Mouse (Mus musculus): ENCODE measurements around the gene Gm7029. TPM values are rescaled to one million over a fixed set of nuclear protein-coding genes. Genes with fewer than 3 reads are reported as not detected.
"Not testable (repeated sequence)": the region's sequence is repeated elsewhere in the genome, so short reads cannot be mapped to it uniquely, and the experiment has no call there.

Gm7029 gene
- polyA plus RNA-seq, 1 experiment: not detected

DNA sequence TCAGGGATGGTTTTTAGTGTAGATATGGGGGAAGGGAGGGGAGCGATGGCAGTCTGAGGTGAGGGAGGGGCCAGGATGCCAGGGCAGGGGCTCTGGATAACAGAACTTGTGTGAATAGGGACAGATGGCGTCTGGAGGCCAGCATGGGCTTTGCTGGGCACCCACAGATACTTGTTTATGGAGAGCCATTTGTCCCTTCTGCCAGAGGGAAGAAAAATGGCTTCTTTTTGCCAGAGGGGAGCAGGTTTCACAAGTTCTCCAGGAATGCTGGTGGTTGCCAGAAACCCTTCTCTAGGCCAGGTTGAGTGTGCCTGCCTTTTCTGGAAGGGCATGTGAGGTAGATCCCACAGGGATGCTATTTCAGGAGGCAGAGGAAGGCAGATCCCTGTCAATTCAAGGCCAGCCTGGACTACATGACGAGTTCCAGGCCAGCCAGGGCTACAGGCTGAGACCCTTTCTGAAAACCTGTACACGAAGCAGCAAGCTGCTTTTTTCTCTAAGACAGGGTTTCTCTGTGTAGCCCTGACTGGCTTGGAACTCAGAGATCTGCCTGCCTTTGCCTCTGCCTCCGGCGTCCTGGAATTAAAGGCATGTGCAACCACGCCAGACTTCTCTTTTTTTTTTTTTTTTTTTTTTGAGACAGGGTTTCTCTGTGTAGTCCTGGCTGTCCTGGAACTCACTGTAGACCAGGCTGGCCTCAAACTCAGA, 26.8 kb downstream of the Gm7029 start:
- Histone ChIP-seq H3K4me1 (ENCODE audit: control insufficient read depth, insufficient read depth, low read length) (peaks cover 6% of the 10 kb centered on the region), H3K27ac (ENCODE audit: control insufficient read depth, insufficient read depth, low read depth, low read length, poor library complexity) (peak overlapping the region; percentile 12; the same call in 1 of the 2 replicates), H3K4me3 (replicated peaks; ENCODE audit: control insufficient read depth, low read depth, low read length) (no peak overlapping the region)
- WGBS: 50% methylated on average over 7 of the region's 7 CpGs
- no peak for TF ChIP-seq POLR2A (IDR thresholded peaks at IDR 0.05; ENCODE audit: borderline replicate concordance, control insufficient read depth, low read depth, low read length)
- no peak for TF ChIP-seq CTCF (IDR thresholded peaks at IDR 0.05; ENCODE audit: control insufficient read depth, insufficient read depth, low read length)

DNA sequence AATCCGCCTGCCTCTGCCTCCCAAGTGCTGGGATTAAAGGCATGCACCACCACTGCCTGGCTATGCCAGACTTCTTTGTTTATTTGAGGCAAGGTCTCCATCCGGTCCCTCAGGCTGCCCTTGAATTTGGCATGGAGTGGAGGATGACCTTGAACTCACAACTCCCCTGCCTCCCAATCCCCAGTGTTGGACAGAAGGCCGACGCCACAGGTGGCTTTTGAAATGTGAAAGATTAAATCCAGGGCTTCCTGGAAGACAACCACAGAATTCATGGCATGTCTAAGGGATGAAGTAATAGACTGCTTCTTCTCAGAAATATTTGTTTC, 27.3 kb downstream of the Gm7029 start:
- WGBS: 73% methylated on average over 4 of the region's 4 CpGs
- H3K4me3 ChIP-seq (replicated peaks; ENCODE audit: control insufficient read depth, low read depth, low read length): no peak overlapping the region
- H3K27ac ChIP-seq (ENCODE audit: control insufficient read depth, insufficient read depth, low read depth, low read length, poor library complexity): no peak overlapping the region
- peaks cover 6% of the 10 kb centered on the region for H3K4me1 ChIP-seq (ENCODE audit: control insufficient read depth, insufficient read depth, low read length)
- no peak for TF ChIP-seq CTCF (IDR thresholded peaks at IDR 0.05; ENCODE audit: control insufficient read depth, insufficient read depth, low read length)
- no peak for TF ChIP-seq POLR2A (IDR thresholded peaks at IDR 0.05; ENCODE audit: borderline replicate concordance, control insufficient read depth, low read depth, low read length)

DNA sequence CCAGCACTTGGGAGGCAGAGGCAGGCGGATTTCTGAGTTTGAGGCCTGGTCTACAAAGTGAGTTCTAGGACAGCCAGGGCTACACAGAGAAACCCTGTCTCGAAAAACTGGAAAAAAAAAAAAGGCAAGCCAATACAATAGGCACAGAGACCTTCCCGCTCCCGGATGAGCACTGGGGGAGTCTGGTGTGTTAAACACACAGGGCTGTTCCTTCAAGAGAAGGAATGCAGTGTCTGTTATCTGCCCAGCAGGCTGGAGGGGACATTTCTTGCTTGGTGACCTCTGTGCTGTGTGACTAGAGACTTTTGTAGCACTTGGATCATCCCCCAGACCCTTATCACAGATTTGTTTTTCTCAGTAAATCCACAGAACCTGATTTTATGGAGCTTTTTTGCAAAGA, 28.0 kb downstream of the Gm7029 start:
- H3K4me3 ChIP-seq (replicated peaks; ENCODE audit: control insufficient read depth, low read depth, low read length): no peak overlapping the region
- 80% methylated on average over 4 of the region's 4 CpGs for WGBS
- no peak for TF ChIP-seq CTCF (IDR thresholded peaks at IDR 0.05; ENCODE audit: control insufficient read depth, insufficient read depth, low read length)
- no peak for TF ChIP-seq POLR2A (IDR thresholded peaks at IDR 0.05; ENCODE audit: borderline replicate concordance, control insufficient read depth, low read depth, low read length)
- H3K27ac ChIP-seq (ENCODE audit: control insufficient read depth, insufficient read depth, low read depth, low read length, poor library complexity): no peak overlapping the region
- H3K4me1 ChIP-seq (ENCODE audit: control insufficient read depth, insufficient read depth, low read length): peaks cover 6% of the 10 kb centered on the region

DNA sequence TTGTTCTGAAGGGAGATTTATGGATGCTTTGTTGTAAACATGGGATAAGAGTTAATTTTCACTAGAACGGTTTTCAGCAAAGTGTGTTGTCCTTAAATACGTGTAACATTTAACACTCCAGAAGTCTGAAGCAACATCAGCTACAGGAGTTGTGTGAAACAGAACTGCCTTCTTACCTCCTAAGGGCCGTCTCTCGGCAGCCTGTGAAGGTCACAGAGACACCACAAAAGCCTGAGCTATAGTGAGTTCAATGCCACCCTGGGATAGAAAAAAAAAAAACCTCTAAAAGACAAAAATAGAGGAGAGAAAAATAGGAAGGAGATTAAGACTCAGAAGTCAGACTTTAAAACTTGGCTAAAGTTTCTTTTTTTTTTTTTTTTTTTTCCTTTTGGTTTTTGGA, 28.4 kb downstream of the Gm7029 start:
- peaks cover 6% of the 10 kb centered on the region for H3K4me1 ChIP-seq (ENCODE audit: control insufficient read depth, insufficient read depth, low read length)
- no peak overlapping the region for H3K4me3 ChIP-seq (replicated peaks; ENCODE audit: control insufficient read depth, low read depth, low read length)
- no peak for TF ChIP-seq CTCF (IDR thresholded peaks at IDR 0.05; ENCODE audit: control insufficient read depth, insufficient read depth, low read length)
- TF ChIP-seq POLR2A (IDR thresholded peaks at IDR 0.05; ENCODE audit: borderline replicate concordance, control insufficient read depth, low read depth, low read length): no peak
- 53% methylated on average over 4 of the region's 4 CpGs for WGBS
- H3K27ac ChIP-seq (ENCODE audit: control insufficient read depth, insufficient read depth, low read depth, low read length, poor library complexity): no peak overlapping the region

DNA sequence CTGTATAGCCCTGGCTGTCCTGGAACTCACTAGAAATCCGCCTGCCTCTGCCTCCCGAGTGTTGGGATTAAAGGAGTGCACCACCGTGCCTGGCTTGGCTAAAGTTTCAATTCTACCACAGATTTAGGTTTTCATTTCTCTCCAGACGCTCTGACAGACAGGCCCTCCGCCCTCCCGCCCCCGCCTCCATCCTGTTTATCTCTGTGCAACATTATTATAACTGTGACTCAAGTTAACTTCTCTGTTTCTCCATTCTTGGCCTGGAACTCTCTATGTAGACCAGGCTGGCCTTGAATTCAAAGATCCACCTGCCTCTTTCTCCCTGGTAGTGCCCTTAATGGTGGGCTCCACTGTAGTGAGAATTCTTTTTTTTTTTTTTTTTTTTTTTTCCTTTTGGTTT, 28.9 kb downstream of the Gm7029 start:
- TF ChIP-seq CTCF (IDR thresholded peaks at IDR 0.05; ENCODE audit: control insufficient read depth, insufficient read depth, low read length) (no peak), POLR2A (IDR thresholded peaks at IDR 0.05; ENCODE audit: borderline replicate concordance, control insufficient read depth, low read depth, low read length) (no peak)
- Histone ChIP-seq H3K4me1 (ENCODE audit: control insufficient read depth, insufficient read depth, low read length) (peaks cover 6% of the 10 kb centered on the region), H3K4me3 (replicated peaks; ENCODE audit: control insufficient read depth, low read depth, low read length) (no peak overlapping the region), H3K27ac (ENCODE audit: control insufficient read depth, insufficient read depth, low read depth, low read length, poor library complexity) (no peak overlapping the region)
- 12% methylated on average over 7 of the region's 7 CpGs for WGBS

DNA sequence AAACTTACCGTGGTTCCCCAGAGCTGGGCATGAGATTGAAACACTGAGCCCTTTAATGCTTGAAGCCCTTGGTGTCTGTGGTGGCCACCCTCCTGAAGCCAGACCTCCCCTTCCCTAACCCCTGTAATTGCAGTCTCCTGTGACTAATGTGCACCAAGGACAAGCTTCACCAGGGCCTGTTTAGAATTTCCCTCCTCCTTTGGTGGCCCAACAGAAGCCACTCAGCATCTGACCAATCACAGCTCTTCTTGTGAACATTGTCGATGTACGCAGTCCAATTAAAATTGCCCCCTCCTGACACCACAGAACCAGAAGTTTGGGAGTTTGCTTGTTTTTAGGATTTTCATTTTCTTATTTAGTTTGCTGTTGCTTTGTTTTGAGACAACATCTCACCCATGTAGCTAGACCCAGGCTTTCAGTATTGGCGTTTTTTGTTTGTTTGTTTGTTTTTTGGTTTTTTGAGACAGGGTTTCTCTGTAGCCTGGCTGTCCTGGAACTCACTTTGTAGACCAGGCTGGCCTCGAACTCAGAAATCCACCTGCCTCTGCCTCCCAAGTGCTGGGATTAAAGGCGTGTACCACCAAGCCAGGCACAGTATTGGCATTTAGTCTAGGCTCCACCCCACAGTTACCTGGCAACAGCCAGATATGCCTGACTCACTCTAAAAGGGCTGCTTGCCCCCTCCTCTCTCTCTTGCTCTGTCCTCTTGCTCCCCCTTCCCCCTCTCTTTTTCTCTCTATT, 30.4 kb downstream of the Gm7029 start:
- H3K27ac ChIP-seq (ENCODE audit: control insufficient read depth, insufficient read depth, low read depth, low read length, poor library complexity); H3K4me3 ChIP-seq (replicated peaks; ENCODE audit: control insufficient read depth, low read depth, low read length); H3K4me1 ChIP-seq (ENCODE audit: control insufficient read depth, insufficient read depth, low read length): not testable (repeated sequence)
- 68% methylated on average over 6 of the region's 6 CpGs for WGBS

DNA sequence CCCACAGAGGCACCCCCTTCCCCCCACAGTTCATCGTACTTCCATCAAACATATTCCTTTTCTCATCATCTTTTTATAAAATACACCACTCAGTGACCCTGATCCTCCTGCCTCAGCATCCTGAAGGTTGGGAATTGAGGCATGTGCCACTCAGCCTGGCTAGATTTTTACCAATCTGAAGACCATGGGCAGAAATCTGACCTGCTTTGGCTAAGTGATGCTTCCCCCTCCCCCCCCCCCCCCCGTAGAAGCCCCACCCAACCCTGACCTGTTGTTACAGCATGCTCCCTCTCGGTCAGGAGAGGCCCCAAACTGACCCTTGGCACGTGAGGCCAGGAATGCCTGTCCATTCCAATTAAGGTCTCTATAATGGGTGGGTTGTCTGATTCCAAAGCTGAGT, 31.2 kb downstream of the Gm7029 start, which contains the start of gene Platr17:
Gene Platr17, plus strand, starts transcription at position 301 of the 400 bp plus-strand sequence.
- H3K4me1 ChIP-seq (ENCODE audit: control insufficient read depth, insufficient read depth, low read length); H3K4me3 ChIP-seq (replicated peaks; ENCODE audit: control insufficient read depth, low read depth, low read length); H3K27ac ChIP-seq (ENCODE audit: control insufficient read depth, insufficient read depth, low read depth, low read length, poor library complexity): not testable (repeated sequence)
- WGBS: 56% methylated on average over 4 of the region's 4 CpGs

DNA sequence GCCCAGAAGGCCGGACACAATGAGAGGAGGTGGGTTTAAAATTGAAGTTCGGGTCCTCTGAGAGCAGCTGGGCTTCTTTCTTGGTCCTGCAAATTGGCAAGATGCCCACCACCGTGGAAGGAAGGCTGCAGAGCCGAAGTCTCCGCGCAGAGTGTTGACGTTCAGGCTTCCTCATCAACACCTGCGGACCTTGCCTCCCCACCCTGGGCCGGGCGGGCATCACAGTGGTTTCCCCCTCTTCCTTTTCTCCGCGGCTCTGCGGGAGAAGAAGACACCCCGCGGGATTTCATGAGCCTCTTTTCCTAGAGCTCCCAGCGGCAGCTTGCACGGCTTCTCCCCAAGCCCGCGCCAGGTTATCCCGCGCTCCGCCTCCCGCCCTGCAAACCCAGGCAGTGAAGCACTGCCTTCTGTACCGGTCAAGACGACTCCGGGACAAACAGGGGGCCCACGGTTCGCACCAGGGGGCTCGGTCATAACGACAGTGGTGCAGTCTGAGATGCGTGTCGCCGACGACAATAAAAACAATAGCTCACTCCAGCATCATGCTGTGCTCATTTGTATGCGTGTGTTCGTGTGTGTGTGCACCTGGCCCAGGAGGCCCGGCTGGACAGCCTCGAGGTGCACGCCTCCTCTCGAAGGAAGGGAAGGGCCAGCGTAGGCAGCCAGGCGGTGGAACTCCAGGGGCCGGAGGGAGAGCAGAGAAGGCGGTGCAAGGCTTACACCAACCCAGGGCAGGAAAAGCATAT, 34.9 kb downstream of the Gm7029 start:
- WGBS: under 1% methylated on average over 44 of the region's 44 CpGs

More for the DNA sequence above, 34.9 kb downstream of the Gm7029 start:
- no peaks in the 10 kb centered on the region; the same call in 1 of the 2 replicates for H3K4me1 ChIP-seq (ENCODE audit: control insufficient read depth, insufficient read depth, low read length)
- H3K4me3 ChIP-seq (replicated peaks; ENCODE audit: control insufficient read depth, low read depth, low read length): peak overlapping the region; percentile 79
- no peak for TF ChIP-seq CTCF (IDR thresholded peaks at IDR 0.05; ENCODE audit: control insufficient read depth, insufficient read depth, low read length)
- TF ChIP-seq POLR2A (IDR thresholded peaks at IDR 0.05; ENCODE audit: borderline replicate concordance, control insufficient read depth, low read depth, low read length): peak; percentile 16; the same call in 1 of the 2 replicates
- H3K27ac ChIP-seq (ENCODE audit: control insufficient read depth, insufficient read depth, low read depth, low read length, poor library complexity): peak overlapping the region; percentile 91
